Mouse (Mus musculus): ENCODE measurements at regions not wholly inside any gene's neighbourhood (a gene's known extent, or its start where the extent isn't known, plus 50 kb on each side); places are given as distances from the start of the nearest gene placed in this dataset.

DNA sequence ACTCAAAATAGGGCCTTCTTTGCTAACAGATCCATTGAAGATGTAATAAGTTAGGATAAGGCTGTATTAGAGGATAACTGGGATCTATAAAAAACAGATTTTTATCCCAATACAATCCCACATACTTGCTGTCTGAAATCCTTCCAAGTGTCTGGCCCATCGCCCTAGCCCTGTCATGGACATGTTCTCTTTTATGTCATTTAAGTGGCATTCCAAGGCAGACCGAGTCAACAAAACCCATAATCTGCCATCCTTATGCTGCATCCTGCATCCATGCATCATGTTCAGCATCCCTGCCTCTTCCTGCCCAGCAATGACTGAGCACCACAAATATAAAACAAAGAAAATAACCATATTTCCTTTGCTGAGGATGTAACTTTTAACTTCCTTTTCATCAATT lies 108.3 kb upstream of the Tab2 start:
- Histone ChIP-seq H3K9me3 (replicated peaks; ENCODE audit: control insufficient read depth, low read length) (no peaks in the 10 kb centered on the region), H3K9ac (ENCODE audit: low read depth, low read length) (no peak overlapping the region), H3K27ac (ENCODE audit: low read length) (no peak overlapping the region), H3K36me3 (ENCODE audit: control insufficient read depth, insufficient read depth) (no peaks in the 10 kb centered on the region), H3K4me2 (ENCODE audit: low read depth, low read length) (no peak overlapping the region), H3K4me3 (ENCODE audit: low read depth, low read length) (no peak overlapping the region), H3K27me3 (ENCODE audit: control insufficient read depth, insufficient read depth, low read depth, low read length) (no peaks in the 10 kb centered on the region), H3K4me1 (ENCODE audit: control insufficient read depth, low read depth, low read length) (peaks cover 5% of the 10 kb centered on the region; the same call in 1 of the 2 replicates)
- WGBS (ENCODE audit: insufficient replicate concordance) = 65% methylated on average over 2 of the region's 2 CpGs
- ATAC-seq (ENCODE audit: low read depth) = no peak

DNA sequence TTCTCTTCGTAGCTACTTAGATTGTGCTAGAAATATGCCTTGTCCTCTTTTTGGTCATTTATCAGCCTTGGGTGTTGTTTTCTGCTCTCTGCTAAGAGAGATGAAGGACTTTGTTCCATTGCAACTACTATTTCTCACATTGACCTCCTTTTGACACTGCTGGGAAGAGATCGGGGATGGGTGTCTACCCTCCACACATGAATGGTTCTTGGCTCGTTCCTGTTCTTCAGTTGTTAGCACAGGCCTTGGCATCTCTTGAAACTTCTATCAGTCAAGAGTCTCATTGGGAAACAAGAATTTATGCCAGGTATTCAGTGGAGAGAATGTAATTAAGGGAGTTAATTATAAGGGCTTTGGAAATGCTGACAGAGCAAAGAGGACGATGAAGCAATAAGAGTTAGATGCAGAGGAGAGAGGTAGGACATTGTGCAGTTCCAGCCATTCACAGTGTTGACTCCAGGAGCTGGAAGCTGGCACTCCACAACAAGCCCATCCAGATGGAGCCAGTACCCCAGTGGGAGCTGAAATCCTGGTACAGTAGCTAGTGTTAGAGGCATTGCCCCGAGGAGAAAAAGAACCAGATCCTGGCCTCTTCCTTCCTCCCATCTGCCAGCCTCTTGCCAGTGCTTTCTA lies 107.5 kb upstream of the Tab2 start:
- Histone ChIP-seq H3K4me1 (ENCODE audit: control insufficient read depth, low read depth, low read length) (peaks cover 5% of the 10 kb centered on the region; the same call in 1 of the 2 replicates), H3K4me3 (ENCODE audit: low read depth, low read length) (no peak overlapping the region), H3K9me3 (replicated peaks; ENCODE audit: control insufficient read depth, low read length) (no peaks in the 10 kb centered on the region), H3K27ac (ENCODE audit: low read length) (no peak overlapping the region), H3K9ac (ENCODE audit: low read depth, low read length) (no peak overlapping the region), H3K4me2 (ENCODE audit: low read depth, low read length) (no peak overlapping the region), H3K27me3 (ENCODE audit: control insufficient read depth, insufficient read depth, low read depth, low read length) (no peaks in the 10 kb centered on the region), H3K36me3 (ENCODE audit: control insufficient read depth, insufficient read depth) (no peaks in the 10 kb centered on the region)
- no peak for ATAC-seq (ENCODE audit: low read depth)
- 55% methylated on average over 5 of the region's 5 CpGs for WGBS (ENCODE audit: insufficient replicate concordance)

DNA sequence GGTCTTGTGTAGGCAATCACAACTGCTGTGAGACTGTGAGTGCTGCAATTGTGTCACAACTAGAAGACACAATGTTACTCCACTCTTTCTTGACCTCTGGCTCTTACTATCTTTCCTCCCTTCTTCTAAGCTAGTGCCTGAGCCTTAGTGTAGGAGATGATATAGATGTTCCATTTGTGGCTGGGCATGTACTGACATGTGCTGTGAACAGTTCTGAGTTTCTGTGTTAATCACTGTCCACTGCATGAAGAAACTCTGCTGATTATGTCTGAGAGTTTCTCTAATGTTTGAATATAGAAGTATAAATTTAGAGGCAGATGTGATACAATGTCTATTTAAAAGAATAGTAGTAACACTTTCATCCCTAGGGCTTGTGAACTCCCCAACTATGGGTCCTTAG lies 105.0 kb upstream of the Tab2 start:
- H3K36me3 ChIP-seq (ENCODE audit: control insufficient read depth, insufficient read depth) = no peaks in the 10 kb centered on the region
- no peak overlapping the region for H3K4me3 ChIP-seq (ENCODE audit: low read depth, low read length)
- H3K4me2 ChIP-seq (ENCODE audit: low read depth, low read length) = no peak overlapping the region
- no peak overlapping the region for H3K9ac ChIP-seq (ENCODE audit: low read depth, low read length)
- H3K27ac ChIP-seq (ENCODE audit: low read length) = no peak overlapping the region
- no peaks in the 10 kb centered on the region for H3K9me3 ChIP-seq (replicated peaks; ENCODE audit: control insufficient read depth, low read length)
- no peak for ATAC-seq (ENCODE audit: low read depth)
- no peaks in the 10 kb centered on the region for H3K27me3 ChIP-seq (ENCODE audit: control insufficient read depth, insufficient read depth, low read depth, low read length)
- H3K4me1 ChIP-seq (ENCODE audit: control insufficient read depth, low read depth, low read length) = peaks cover 4% of the 10 kb centered on the region; the same call in 1 of the 2 replicates

DNA sequence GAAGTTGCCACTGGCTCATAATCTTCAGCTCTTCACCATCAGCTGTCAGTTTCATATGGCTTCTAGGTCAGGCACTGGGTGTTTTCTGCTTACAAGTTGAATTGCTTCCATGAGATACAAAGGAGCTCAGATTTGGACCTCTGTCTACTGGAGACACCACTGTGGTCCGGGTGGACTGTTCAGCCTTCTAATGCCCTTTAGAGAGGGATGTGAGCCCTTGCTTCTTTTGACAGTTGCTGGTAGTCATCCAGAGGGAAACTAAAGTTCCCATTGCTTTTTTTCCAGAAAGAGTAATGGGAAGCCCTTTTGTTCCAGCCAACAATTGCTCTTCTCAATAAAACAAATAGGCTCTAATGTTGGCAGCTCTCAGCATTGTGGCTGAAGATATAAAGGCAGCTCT lies 103.7 kb upstream of the Tab2 start:
- no peak overlapping the region for H3K9ac ChIP-seq (ENCODE audit: low read depth, low read length)
- no peak for ATAC-seq (ENCODE audit: low read depth)
- no peak overlapping the region for H3K27ac ChIP-seq (ENCODE audit: low read length)
- H3K4me1 ChIP-seq (ENCODE audit: control insufficient read depth, low read depth, low read length) = no peaks in the 10 kb centered on the region
- no peak overlapping the region for H3K4me2 ChIP-seq (ENCODE audit: low read depth, low read length)
- no peak overlapping the region for H3K4me3 ChIP-seq (ENCODE audit: low read depth, low read length)
- 56% methylated on average over 1 of the region's 1 CpGs for WGBS (ENCODE audit: insufficient replicate concordance)
- H3K36me3 ChIP-seq (ENCODE audit: control insufficient read depth, insufficient read depth) = no peaks in the 10 kb centered on the region
- no peaks in the 10 kb centered on the region for H3K27me3 ChIP-seq (ENCODE audit: control insufficient read depth, insufficient read depth, low read depth, low read length)
- no peaks in the 10 kb centered on the region for H3K9me3 ChIP-seq (replicated peaks; ENCODE audit: control insufficient read depth, low read length)

DNA sequence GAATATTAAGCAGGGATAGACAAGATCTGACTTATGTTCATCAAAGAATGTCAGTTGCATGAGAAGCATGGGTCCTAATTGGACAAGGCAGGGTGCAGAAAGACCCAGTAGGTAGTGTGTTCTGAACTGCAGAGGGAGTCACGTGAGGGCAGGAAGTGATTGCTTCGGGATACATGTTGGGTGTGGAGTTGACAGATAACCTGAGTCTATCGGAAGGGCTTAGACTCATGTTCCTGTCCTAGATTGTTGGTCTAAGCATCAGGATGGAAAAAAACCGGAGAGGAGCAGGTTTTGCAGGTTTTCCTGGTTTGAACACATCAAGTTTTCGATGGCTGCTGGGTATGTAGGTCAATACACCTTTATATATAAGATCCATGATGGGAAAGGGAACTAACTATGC lies 101.8 kb upstream of the Tab2 start:
- no peaks in the 10 kb centered on the region for H3K27me3 ChIP-seq (ENCODE audit: control insufficient read depth, insufficient read depth, low read depth, low read length)
- H3K9me3 ChIP-seq (replicated peaks; ENCODE audit: control insufficient read depth, low read length) = no peaks in the 10 kb centered on the region
- no peak overlapping the region for H3K27ac ChIP-seq (ENCODE audit: low read length)
- no peak for ATAC-seq (ENCODE audit: low read depth)
- H3K4me2 ChIP-seq (ENCODE audit: low read depth, low read length) = no peak overlapping the region
- WGBS (ENCODE audit: insufficient replicate concordance) = 49% methylated on average over 5 of the region's 5 CpGs
- H3K4me3 ChIP-seq (ENCODE audit: low read depth, low read length) = no peak overlapping the region
- no peak overlapping the region for H3K9ac ChIP-seq (ENCODE audit: low read depth, low read length)
- H3K36me3 ChIP-seq (ENCODE audit: control insufficient read depth, insufficient read depth) = no peaks in the 10 kb centered on the region
- H3K4me1 ChIP-seq (ENCODE audit: control insufficient read depth, low read depth, low read length) = no peaks in the 10 kb centered on the region

DNA sequence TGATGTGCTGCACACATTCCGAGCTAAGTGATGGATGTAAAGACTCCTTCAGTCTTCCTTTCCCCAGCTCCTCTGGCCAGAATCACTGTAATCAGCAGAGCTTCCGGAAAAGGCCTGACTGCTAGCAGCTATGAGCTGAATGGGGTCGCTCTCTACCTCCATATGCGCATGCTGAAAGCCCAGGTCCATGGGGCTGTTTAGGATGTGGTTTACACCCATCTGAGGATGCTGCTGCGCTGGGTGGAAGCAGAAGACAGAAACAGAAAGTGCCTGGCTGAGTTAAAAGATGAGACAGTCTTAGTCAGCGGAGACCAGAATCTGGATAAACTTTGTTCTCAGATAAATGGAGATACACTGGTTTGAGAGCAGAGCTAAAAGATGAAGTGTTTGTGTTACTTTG lies 99.3 kb upstream of the Tab2 start:
- no peaks in the 10 kb centered on the region for H3K36me3 ChIP-seq (ENCODE audit: control insufficient read depth, insufficient read depth)
- H3K9me3 ChIP-seq (replicated peaks; ENCODE audit: control insufficient read depth, low read length) = no peaks in the 10 kb centered on the region
- H3K27ac ChIP-seq (ENCODE audit: low read length) = no peak overlapping the region
- H3K4me2 ChIP-seq (ENCODE audit: low read depth, low read length) = no peak overlapping the region
- no peaks in the 10 kb centered on the region for H3K4me1 ChIP-seq (ENCODE audit: control insufficient read depth, low read depth, low read length)
- H3K9ac ChIP-seq (ENCODE audit: low read depth, low read length) = no peak overlapping the region
- no peak overlapping the region for H3K4me3 ChIP-seq (ENCODE audit: low read depth, low read length)
- WGBS (ENCODE audit: insufficient replicate concordance) = 40% methylated on average over 6 of the region's 6 CpGs
- no peaks in the 10 kb centered on the region for H3K27me3 ChIP-seq (ENCODE audit: control insufficient read depth, insufficient read depth, low read depth, low read length)
- ATAC-seq (ENCODE audit: low read depth) = no peak

DNA sequence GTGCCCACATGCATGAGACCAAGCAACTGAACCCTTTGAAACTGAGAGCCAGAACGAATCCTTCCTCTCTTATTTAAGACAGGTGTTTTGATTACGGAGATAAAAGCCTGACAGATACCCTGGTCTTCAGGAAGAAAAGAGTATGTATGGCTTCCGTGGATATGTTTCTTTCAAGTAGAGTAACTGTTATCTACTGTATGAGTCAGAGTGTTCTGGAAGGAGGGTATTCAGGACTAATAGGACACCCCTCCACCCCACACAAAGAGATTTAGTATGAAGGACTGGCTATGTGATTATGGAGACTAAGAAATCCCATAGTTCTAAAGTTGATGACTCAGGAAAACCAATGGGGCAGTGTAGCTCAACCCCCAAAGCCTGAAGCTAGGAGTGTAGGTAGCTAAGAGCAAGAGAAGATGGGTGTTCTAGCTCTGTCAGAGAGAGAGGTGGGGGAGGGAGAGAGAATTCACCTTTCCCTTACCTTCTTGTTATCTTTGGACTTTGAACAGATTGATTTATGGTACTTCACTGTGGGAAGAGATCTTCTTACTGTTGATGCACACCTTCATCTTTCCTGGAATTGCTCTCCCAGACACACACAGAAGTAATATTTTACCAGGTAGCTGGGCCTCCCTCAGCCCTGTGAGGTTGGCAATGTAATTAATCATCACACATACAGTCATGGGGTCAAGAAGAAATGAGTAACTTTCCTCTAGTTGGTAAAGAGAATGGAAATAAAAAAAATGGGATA lies 87.6 kb upstream of the Tab2 start:
- Histone ChIP-seq H3K9ac (ENCODE audit: low read depth, low read length) (no peak overlapping the region), H3K9me3 (replicated peaks; ENCODE audit: control insufficient read depth, low read length) (no peaks in the 10 kb centered on the region), H3K27ac (ENCODE audit: low read length) (no peak overlapping the region), H3K4me3 (ENCODE audit: low read depth, low read length) (no peak overlapping the region), H3K27me3 (ENCODE audit: control insufficient read depth, insufficient read depth, low read depth, low read length) (no peaks in the 10 kb centered on the region), H3K4me1 (ENCODE audit: control insufficient read depth, low read depth, low read length) (no peaks in the 10 kb centered on the region), H3K4me2 (ENCODE audit: low read depth, low read length) (no peak overlapping the region), H3K36me3 (ENCODE audit: control insufficient read depth, insufficient read depth) (no peaks in the 10 kb centered on the region)
- WGBS (ENCODE audit: insufficient replicate concordance) = 61% methylated on average over 3 of the region's 3 CpGs
- no peak for ATAC-seq (ENCODE audit: low read depth)

DNA sequence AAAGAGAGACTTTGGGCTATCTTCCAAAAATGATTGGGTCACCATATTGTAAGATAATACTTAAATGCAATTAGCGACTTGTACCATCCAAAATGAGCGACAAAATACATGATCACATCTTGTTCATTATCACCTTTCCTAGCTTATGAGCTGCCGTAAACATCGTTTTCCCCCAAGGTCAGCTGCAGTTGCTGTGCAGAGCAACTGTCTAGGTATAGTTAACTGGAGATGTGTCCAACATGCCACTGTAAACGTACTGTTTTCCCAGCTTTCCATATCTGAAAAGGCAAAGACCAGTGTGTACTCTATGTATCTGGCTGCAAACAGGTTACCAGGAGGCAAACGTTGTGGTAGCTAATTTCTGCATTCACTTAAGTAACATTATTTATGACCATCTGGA lies 86.3 kb upstream of the Tab2 start:
- Histone ChIP-seq H3K4me2 (ENCODE audit: low read depth, low read length) (no peak overlapping the region), H3K36me3 (ENCODE audit: control insufficient read depth, insufficient read depth) (no peaks in the 10 kb centered on the region), H3K27me3 (ENCODE audit: control insufficient read depth, insufficient read depth, low read depth, low read length) (no peaks in the 10 kb centered on the region), H3K9me3 (replicated peaks; ENCODE audit: control insufficient read depth, low read length) (no peaks in the 10 kb centered on the region), H3K4me3 (ENCODE audit: low read depth, low read length) (no peak overlapping the region), H3K27ac (ENCODE audit: low read length) (no peak overlapping the region), H3K4me1 (ENCODE audit: control insufficient read depth, low read depth, low read length) (no peaks in the 10 kb centered on the region), H3K9ac (ENCODE audit: low read depth, low read length) (no peak overlapping the region)
- WGBS (ENCODE audit: insufficient replicate concordance) = 67% methylated on average over 6 of the region's 6 CpGs
- ATAC-seq (ENCODE audit: low read depth) = no peak

DNA sequence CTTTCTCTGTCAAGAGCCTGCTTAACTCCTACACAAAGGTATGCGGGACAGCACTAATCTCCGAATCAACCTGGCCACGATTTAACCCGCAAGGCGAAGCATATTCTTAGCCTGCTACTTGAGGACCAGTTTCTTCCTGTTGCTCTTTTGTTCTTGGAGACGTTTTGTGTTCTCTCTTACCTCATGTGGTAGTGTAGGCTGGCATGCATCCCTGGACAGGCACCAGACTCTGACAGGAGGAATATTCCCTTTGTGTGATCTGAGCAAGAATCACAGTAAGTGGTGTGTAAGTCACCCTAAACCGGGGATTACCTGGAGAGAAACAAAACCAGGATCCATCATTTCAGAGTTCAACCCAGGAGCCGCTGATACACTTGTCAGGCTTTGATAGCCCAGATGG lies 85.8 kb upstream of the Tab2 start:
- 72% methylated on average over 8 of the region's 8 CpGs for WGBS (ENCODE audit: insufficient replicate concordance)
- no peak for ATAC-seq (ENCODE audit: low read depth)
- no peaks in the 10 kb centered on the region for H3K27me3 ChIP-seq (ENCODE audit: control insufficient read depth, insufficient read depth, low read depth, low read length)

More for the DNA sequence above, 85.8 kb upstream of the Tab2 start:
- H3K36me3 ChIP-seq (ENCODE audit: control insufficient read depth, insufficient read depth) = no peaks in the 10 kb centered on the region
- H3K9ac ChIP-seq (ENCODE audit: low read depth, low read length) = no peak overlapping the region
- H3K4me2 ChIP-seq (ENCODE audit: low read depth, low read length) = no peak overlapping the region
- no peaks in the 10 kb centered on the region for H3K9me3 ChIP-seq (replicated peaks; ENCODE audit: control insufficient read depth, low read length)
- no peaks in the 10 kb centered on the region for H3K4me1 ChIP-seq (ENCODE audit: control insufficient read depth, low read depth, low read length)
- H3K27ac ChIP-seq (ENCODE audit: low read length) = no peak overlapping the region
- no peak overlapping the region for H3K4me3 ChIP-seq (ENCODE audit: low read depth, low read length)
